Comparison of ENCODE assay signal across 25 mouse cellular contexts in the genomic region with DNA sequence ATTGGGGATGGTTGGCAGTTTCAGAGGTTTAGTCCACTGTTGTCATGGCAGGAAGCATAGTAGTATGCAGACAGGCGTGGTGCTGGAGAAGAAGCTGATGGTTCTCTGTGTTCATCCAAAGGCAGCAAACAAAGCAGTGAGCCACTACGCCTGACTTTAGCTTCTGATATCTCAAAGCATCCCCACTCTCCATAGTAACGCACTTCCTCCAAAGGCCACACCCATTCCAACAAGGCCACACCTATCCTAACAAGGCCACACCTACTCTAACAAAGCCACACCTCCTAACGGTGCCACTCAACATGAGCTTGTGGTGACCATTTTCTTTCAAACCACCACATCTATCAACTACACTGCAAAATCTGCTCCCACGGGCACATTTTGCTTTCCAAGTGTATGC. TPM values are rescaled to one million over a fixed set of nuclear protein-coding genes. Genes with fewer than 3 reads are reported as not detected.
DNase-seq lines count a peak whose midpoint lies in the region; ATAC-seq and TF ChIP-seq lines count a peak whose summit lies in the region.
"Had no signal": no experiment of that assay in that cellular context is flagged by ENCODE, and none has a peak within 500 bp of the region (broad histone marks: within the 10 kb centered on the region; RNA-seq: fewer than 3 reads in every experiment).

No protein-coding gene starts in this region.

- H3K9me3 ChIP-seq in CH12.LX (replicated peaks; ENCODE audit: low read length), result peaks cover 3% of the 10 kb centered on the region
- no peaks in the 10 kb centered on the region for H3K9me3 ChIP-seq in stomach, postnatal 0 days (ENCODE audit: control insufficient read depth, low read length)
- H3K9me3 ChIP-seq: forebrain, embryonic 10.5 days; heart, embryonic 10.5 days; hindbrain, embryonic 13.5 days had no signal

- intact Hi-C loops in heart, postnatal 10 days (cut with DNase I), result no loop called here

- peak; percentile 58 for ATAC-seq in megakaryocyte progenitor cell, adult 5-6 weeks (replicated peaks; ENCODE audit: poor library complexity)
- ATAC-seq in stomach, postnatal 0 days (ENCODE audit: low FRiP score, low TSS enrichment), result no peak
- ATAC-seq: forebrain, embryonic 14.5 days; hindbrain, postnatal 0 days; intestine, embryonic 16.5 days had no signal

- H3K27ac ChIP-seq in CH12.LX (ENCODE audit: insufficient read depth, low read depth), result no peak overlapping the region
- no peak overlapping the region for H3K27ac ChIP-seq in stomach, postnatal 0 days (replicated peaks)
- H3K27ac ChIP-seq: forebrain, embryonic 10.5 days; heart, embryonic 10.5 days; hindbrain, embryonic 13.5 days; hindbrain, postnatal 0 days had no signal

- H3K27me3 ChIP-seq in CH12.LX (replicated peaks), result no peaks in the 10 kb centered on the region
- H3K27me3 ChIP-seq in stomach, postnatal 0 days (ENCODE audit: control insufficient read depth, insufficient read depth, low read length), result no peaks in the 10 kb centered on the region
- H3K27me3 ChIP-seq: hindbrain, embryonic 13.5 days had no signal

- dilution Hi-C loops in CH12.LX (cut with MboI; ENCODE audit: extremely low pct_ligation_motif_present, extremely low pct_unique_long_range_greater_than_20kb, low sequenced_read_pairs), result no loop called here

- H3K36me3 ChIP-seq in CH12.LX (replicated peaks in 1 of 2; ENCODE audit: control insufficient read depth in 1 of 2, insufficient read depth in 1 of 2, low read length in 1 of 2), result no peaks in the 10 kb centered on the region
- no peaks in the 10 kb centered on the region for H3K36me3 ChIP-seq in stomach, postnatal 0 days (ENCODE audit: control insufficient read depth, insufficient read depth, low read length)
- H3K36me3 ChIP-seq: forebrain, embryonic 10.5 days; heart, embryonic 10.5 days; hindbrain, embryonic 13.5 days had no signal

- no peak for TF ChIP-seq EP300 in CH12.LX (IDR thresholded peaks at IDR 0.05; ENCODE audit: low read length)
- TF ChIP-seq EP300 in stomach, postnatal 0 days (optimal IDR thresholded peaks at IDR 0.05), result no peak

- no peaks in the 10 kb centered on the region for H3K79me2 ChIP-seq in CH12.LX (replicated peaks; ENCODE audit: control insufficient read depth, extremely low read depth, insufficient read depth, poor library complexity, severe bottlenecking)

- no peak overlapping the region for H3K4me2 ChIP-seq in CH12.LX (ENCODE audit: insufficient read depth, low read depth, poor library complexity, severe bottlenecking)
- no peak overlapping the region for H3K4me2 ChIP-seq in stomach, postnatal 0 days (replicated peaks; ENCODE audit: low read depth)
- H3K4me2 ChIP-seq: hindbrain, embryonic 13.5 days had no signal

- no peak for TF ChIP-seq POLR2A in CH12.LX (IDR thresholded peaks at IDR 0.05; ENCODE audit: low read depth, low read length)

- no peak overlapping the region for H3K4me3 ChIP-seq in CH12.LX (replicated peaks in 1 of 3; ENCODE audit: low read depth in 2 of 3, low read length in 2 of 3, poor library complexity in 1 of 3)
- H3K4me3 ChIP-seq in stomach, postnatal 0 days (ENCODE audit: low read depth, low read length), result no peak overlapping the region
- H3K4me3 ChIP-seq: forebrain, embryonic 10.5 days; heart, embryonic 10.5 days; hindbrain, embryonic 13.5 days had no signal

- no peaks in the 10 kb centered on the region for H3K4me1 ChIP-seq in CH12.LX (ENCODE audit: control insufficient read depth in 1 of 2, insufficient read depth in 2 of 2)
- no peaks in the 10 kb centered on the region for H3K4me1 ChIP-seq in stomach, postnatal 0 days (replicated peaks; ENCODE audit: control insufficient read depth, insufficient read depth)
- H3K4me1 ChIP-seq: forebrain, embryonic 10.5 days; heart, embryonic 10.5 days; hindbrain, embryonic 13.5 days had no signal

- no peak overlapping the region for H3K9ac ChIP-seq in CH12.LX (ENCODE audit: insufficient read depth, low read depth)
- H3K9ac ChIP-seq in stomach, postnatal 0 days (ENCODE audit: low read length), result no peak overlapping the region
- H3K9ac ChIP-seq: hindbrain, embryonic 13.5 days had no signal

- no peak for TF ChIP-seq RAD21 in CH12.LX (IDR thresholded peaks at IDR 0.05; ENCODE audit: low read depth, low read length)

- DNase-seq in heart, adult 11 months, result peak; percentile 75
- no peak for DNase-seq in heart, postnatal 10 days
- DNase-seq in CH12.LX (ENCODE audit: extremely low read depth) (peak; percentile 8), R1 (ENCODE audit: low read depth, low spot score) (peak; percentile 72), MN1 (ENCODE audit: low spot score) (no peak)
- DNase-seq in stomach, postnatal 0 days (ENCODE audit: low spot score), result no peak
- DNase-seq: adrenal gland, postnatal 14 days; cerebellum, adult 11-12 months; cerebellum, adult 9-11 months; cerebellum, postnatal 36 days; gastrocnemius, postnatal 36 days; heart, adult 18-20 months; heart, postnatal 14 days had no signal

- in situ Hi-C loops in CH12.LX (cut with MboI; ENCODE audit: low pct_ligation_motif_present, low pct_unique_long_range_greater_than_20kb, low sequenced_read_pairs), result no loop called here

- WGBS in stomach, postnatal 0 days, result 83% methylated on average over 5 of the region's 5 CpGs

- no peak for TF ChIP-seq CTCF in CH12.LX (conservative IDR thresholded peaks at IDR 0.05 in 1 of 2, IDR thresholded peaks at IDR 0.05 in 1 of 2; ENCODE audit: low read depth in 2 of 2, low read length in 2 of 2)
- no peak for TF ChIP-seq CTCF in stomach, postnatal 0 days (IDR thresholded peaks at IDR 0.05; ENCODE audit: low read depth)

TF ChIP-seq in CH12.LX, 34 proteins besides CTCF, POLR2A, EP300 and RAD21:
- TF ChIP-seq TCF12 (IDR thresholded peaks at IDR 0.05; ENCODE audit: low read depth, low read length) (no peak), HCFC1 (IDR thresholded peaks at IDR 0.05; ENCODE audit: low read depth, low read length) (no peak), MYC (IDR thresholded peaks at IDR 0.05; ENCODE audit: low read depth, low read length) (no peak), ZNF384 (IDR thresholded peaks at IDR 0.05; ENCODE audit: low read depth, low read length) (no peak), IRF4 (IDR thresholded peaks at IDR 0.05; ENCODE audit: low read depth, low read length) (no peak), CHD2 (IDR thresholded peaks at IDR 0.05; ENCODE audit: low read length) (no peak), ELF1 (IDR thresholded peaks at IDR 0.05; ENCODE audit: low read depth, low read length) (no peak), CHD1 (IDR thresholded peaks at IDR 0.05; ENCODE audit: low read depth, low read length) (no peak), BHLHE40 (IDR thresholded peaks at IDR 0.05; ENCODE audit: low read depth, low read length) (no peak), JUND (conservative IDR thresholded peaks at IDR 0.05; ENCODE audit: low read depth, low read length) (no peak), MXI1 (IDR thresholded peaks at IDR 0.05; ENCODE audit: low read depth, low read length) (no peak), MAFK (IDR thresholded peaks at IDR 0.05; ENCODE audit: insufficient replicate concordance, low read length) (no peak), MAZ (IDR thresholded peaks at IDR 0.05; ENCODE audit: low read depth, low read length) (no peak), MAX (IDR thresholded peaks at IDR 0.05; ENCODE audit: low read length) (no peak), POLR2AphosphoS2 (IDR thresholded peaks at IDR 0.05; ENCODE audit: low read depth, low read length) (no peak), USF1 (IDR thresholded peaks at IDR 0.05; ENCODE audit: low read depth, low read length) (no peak)

RNA-seq across cellular contexts. Expression of gene Bcl6, which starts 44.6 kb away (rescaled TPM):
- total RNA-seq in heart, postnatal 10 days (2021), result 1 to 10 TPM; 4.8 to 9.4 TPM
- total RNA-seq in CH12.LX (2012; rRNA removed) (0.17 and 0.25 TPM in 2 replicates), CH12.LX (2014; rRNA removed) (0.20 and 0.27 TPM in 2 replicates)
- 0.60 and 0.72 TPM in 2 replicates for polyA plus RNA-seq in CH12.LX (2012; ENCODE audit: insufficient read length, low read depth)
- 4.1 and 6.9 TPM in 2 replicates for total RNA-seq in megakaryocyte progenitor cell, adult 5-6 weeks (2015)
- 2.4 and 3.2 TPM in 2 replicates for total RNA-seq in megakaryocyte progenitor cell, adult 5-6 weeks (2017)
- polyA plus RNA-seq in stomach, postnatal 0 days (2015; fragmentation: Nextera tagmentation; extraction: Ambion mirVana), result 0.23 and 0.30 TPM in 2 replicates

RNA-seq across cellular contexts. Expression of gene Gm37419, which starts 45.0 kb away (rescaled TPM):
- total RNA-seq in heart, postnatal 10 days (2021), result not detected
- total RNA-seq in CH12.LX (2012; rRNA removed) (not detected in 2 replicates), CH12.LX (2014; rRNA removed) (not detected in 2 replicates)
- not detected in 2 replicates for polyA plus RNA-seq in CH12.LX (2012; ENCODE audit: insufficient read length, low read depth)
- not detected in 2 replicates for total RNA-seq in megakaryocyte progenitor cell, adult 5-6 weeks (2015)
- total RNA-seq in megakaryocyte progenitor cell, adult 5-6 weeks (2017), result not detected in 2 replicates
- not detected in 2 replicates for polyA plus RNA-seq in stomach, postnatal 0 days (2015; fragmentation: Nextera tagmentation; extraction: Ambion mirVana)
- total RNA-seq: adrenal gland, postnatal 14 days; gastrocnemius, adult 8-10 months; gastrocnemius, postnatal 36 days; heart, adult 18-20 months; heart, postnatal 14 days; hematopoietic stem cell, adult 5-6 weeks; hindbrain, postnatal 0 days had no signal
- polyA plus RNA-seq: C2C12; embryonic facial prominence, embryonic 14.5 days; forebrain, embryonic 10.5 days; forebrain, embryonic 14.5 days; heart, embryonic 10.5 days; heart, embryonic 14.5 days; hindbrain, embryonic 13.5 days; hindbrain, postnatal 0 days; intestine, embryonic 16.5 days had no signal

Comparison
In these comparisons a context has a peak if more than half of its experiments do, and no peak if none do; other contexts are left out.
1. DNase-seq: peak in heart, adult 11 months (single experiment), CH12.LX (single experiment) and R1 (single experiment); none in heart, postnatal 10 days (0 of 2), stomach, postnatal 0 days (single experiment) and MN1 (single experiment).